Mouse (Mus musculus) hindbrain, embryonic 11.5 days (tissue): Measurements from ENCODE around the gene Dcaf1. TPM values are rescaled to one million over a fixed set of nuclear protein-coding genes. Genes with fewer than 3 reads are reported as not detected.
A peak's percentile ranks its signal among the peaks of the same experiment; 100 is the strongest.

Experiments used
- ATAC-seq: fragments of 200-750 bp; cut with Nextera tagmentation; 2 replicates; pipeline ENCODE4 v1.8.0; 2017; ENCODE audit warnings: mild to moderate bottlenecking, moderate TSS enrichment, moderate library complexity; ENCODE audit not compliant: low FRiP score
- DNase-seq: peaks from one replicate; pipeline ENCODE4 v3.0.0-alpha.2; 2015; ENCODE audit warnings: low spot score
- H3K27ac ChIP-seq: fragments of 300-500 bp; sonication (generic); 2 replicates; pipeline ENCODE4 v1.5.1; 2014; ENCODE audit warnings: mild to moderate bottlenecking, low read depth, low read length
- H3K27me3 ChIP-seq: fragments of 300-500 bp; sonication (generic); 2 replicates; pipeline ENCODE4 v1.6.1; 2014; ENCODE audit warnings: mild to moderate bottlenecking, low read length, moderate library complexity, mixed read lengths; ENCODE audit not compliant: control insufficient read depth, insufficient read depth
- H3K36me3 ChIP-seq: fragments of 300-500 bp; sonication (generic); 2 replicates; pipeline ENCODE4 v1.6.1; 2014; ENCODE audit warnings: mild to moderate bottlenecking, low read length, moderate library complexity, mixed read lengths; ENCODE audit not compliant: control insufficient read depth, insufficient read depth
- H3K4me1 ChIP-seq: fragments of 300-500 bp; sonication (generic); replicated peaks from 2 replicates; pipeline ENCODE4 v1.6.1; 2014; ENCODE audit warnings: low read length, mixed read lengths; ENCODE audit not compliant: control insufficient read depth, insufficient read depth
- H3K4me2 ChIP-seq: fragments of 300-500 bp; sonication (generic); replicated peaks from 2 replicates; pipeline ENCODE4 v1.6.1; 2014; ENCODE audit warnings: mild to moderate bottlenecking, low read depth, low read length
- H3K4me3 ChIP-seq: fragments of 300-500 bp; sonication (generic); 2 replicates; pipeline ENCODE4 v1.5.1; 2014; ENCODE audit warnings: low read depth, low read length
- H3K9ac ChIP-seq: fragments of 300-500 bp; sonication (generic); 2 replicates; pipeline ENCODE4 v1.6.1; 2014; ENCODE audit warnings: low read depth, low read length
- H3K9me3 ChIP-seq: fragments of 300-500 bp; sonication (generic); 2 replicates; pipeline ENCODE4 v1.6.1; 2016; ENCODE audit warnings: low read length; ENCODE audit not compliant: control insufficient read depth
- WGBS: fragments of 180-500 bp; shearing (Covaris S2); extraction: QIAGEN DNeasy Blood & Tissue Kit; methylation state at CpG from one replicate; pipeline ENCODE4 v1.1.7; 2014; 5-methylcytosine and 5-hydroxymethylcytosine counted together
- polyA plus RNA-seq: library from polyadenylated mRNA; unstranded; fragments of >200 nt; fragmentation: Nextera tagmentation; extraction: Ambion mirVana; gene quantifications from 2 replicates; pipeline ENCODE4 v1.2.1, GENCODE M21; 2014

Gene Dcaf1
- polyA plus RNA-seq, result 30.4 and 32.1 TPM in 2 replicates

- H3K27me3 ChIP-seq, result no peaks in the 10 kb centered on the region
- peak within 1 kb of the TSS; percentile 79 for H3K4me2 ChIP-seq
- peak within 1 kb of the TSS; percentile 95 for H3K4me3 ChIP-seq
- H3K9me3 ChIP-seq, result no peaks in the 10 kb centered on the region
- ATAC-seq (peak; percentile 98), DNase-seq (peak; percentile 99)
- H3K9ac ChIP-seq, result peak within 1 kb of the TSS; percentile 87
- no peaks in the 10 kb centered on the region for H3K4me1 ChIP-seq
- WGBS, result under 1% methylated on average over 52 of the region's 71 CpGs
- peak within 1 kb of the TSS; percentile 89 for H3K27ac ChIP-seq
- H3K36me3 ChIP-seq, result no peaks in the 10 kb centered on the region
These were observed at the start of gene Dcaf1 for GRCm38 (mm10) chr9:106821618-106822380. Dcaf1 (plus strand) TSS chr9:106821874.

GRCm38 (mm10) chr9:106776116-106776515 lies 45.6 kb upstream of the Dcaf1 start:
- WGBS, result 81% methylated on average over 1 of the region's 1 CpGs
- ATAC-seq, result no peak

GRCm38 (mm10) chr9:106777423-106777822 lies 44.3 kb upstream of the Dcaf1 start:
- no peaks in the 10 kb centered on the region for H3K36me3 ChIP-seq
- no peak overlapping the region for H3K4me2 ChIP-seq
- no peak for ATAC-seq
- no peaks in the 10 kb centered on the region for H3K4me1 ChIP-seq
- no peak for DNase-seq
- no peak overlapping the region for H3K4me3 ChIP-seq
- WGBS, result 93% methylated on average over 3 of the region's 3 CpGs
- no peaks in the 10 kb centered on the region for H3K27me3 ChIP-seq
- H3K27ac ChIP-seq, result no peak overlapping the region
- H3K9me3 ChIP-seq, result no peaks in the 10 kb centered on the region
- H3K9ac ChIP-seq, result no peak overlapping the region

More at GRCm38 (mm10) chr9:106776116-106776515, 45.6 kb upstream of the Dcaf1 start:
- no peaks in the 10 kb centered on the region for H3K4me1 ChIP-seq
- H3K9ac ChIP-seq, result no peak overlapping the region
- H3K4me3 ChIP-seq, result no peak overlapping the region
- H3K36me3 ChIP-seq, result no peaks in the 10 kb centered on the region
- no peak overlapping the region for H3K27ac ChIP-seq
- H3K4me2 ChIP-seq, result no peak overlapping the region
- H3K9me3 ChIP-seq, result no peaks in the 10 kb centered on the region
- no peak for DNase-seq
- H3K27me3 ChIP-seq, result no peaks in the 10 kb centered on the region

- ATAC-seq, result no peak
- no peaks in the 10 kb centered on the region for H3K9me3 ChIP-seq
- WGBS, result 87% methylated on average over 4 of the region's 4 CpGs
- H3K4me1 ChIP-seq, result no peaks in the 10 kb centered on the region
- H3K4me3 ChIP-seq, result no peak overlapping the region
- H3K9ac ChIP-seq, result no peak overlapping the region
- H3K36me3 ChIP-seq, result no peaks in the 10 kb centered on the region
- H3K27ac ChIP-seq, result no peak overlapping the region
- DNase-seq, result no peak
- no peaks in the 10 kb centered on the region for H3K27me3 ChIP-seq
- no peak overlapping the region for H3K4me2 ChIP-seq
These were observed 43.4 kb upstream of the Dcaf1 start for GRCm38 (mm10) chr9:106778319-106778718.

GRCm38 (mm10) chr9:106780086-106780485 lies 41.6 kb upstream of the Dcaf1 start:
- 91% methylated on average over 3 of the region's 3 CpGs for WGBS
- DNase-seq (no peak), ATAC-seq (no peak)
- Histone ChIP-seq H3K9me3 (no peaks in the 10 kb centered on the region), H3K4me2 (no peak overlapping the region), H3K27ac (no peak overlapping the region), H3K36me3 (no peaks in the 10 kb centered on the region), H3K9ac (no peak overlapping the region), H3K4me3 (no peak overlapping the region), H3K27me3 (no peaks in the 10 kb centered on the region), H3K4me1 (no peaks in the 10 kb centered on the region)

GRCm38 (mm10) chr9:106783554-106783953 lies 38.1 kb upstream of the Dcaf1 start:
- no peaks in the 10 kb centered on the region for H3K27me3 ChIP-seq
- H3K27ac ChIP-seq, result no peak overlapping the region
- no peak overlapping the region for H3K4me2 ChIP-seq
- H3K36me3 ChIP-seq, result no peaks in the 10 kb centered on the region
- H3K4me3 ChIP-seq, result no peak overlapping the region
- ATAC-seq (no peak), DNase-seq (no peak)
- H3K9ac ChIP-seq, result no peak overlapping the region
- no peaks in the 10 kb centered on the region for H3K9me3 ChIP-seq
- H3K4me1 ChIP-seq, result no peaks in the 10 kb centered on the region
- 90% methylated on average over 2 of the region's 2 CpGs for WGBS

GRCm38 (mm10) chr9:106785206-106785605 lies 36.5 kb upstream of the Dcaf1 start:
- no peaks in the 10 kb centered on the region for H3K27me3 ChIP-seq
- ATAC-seq, result no peak
- H3K9ac ChIP-seq, result no peak overlapping the region
- WGBS, result 84% methylated on average over 3 of the region's 3 CpGs
- no peaks in the 10 kb centered on the region for H3K4me1 ChIP-seq
- H3K27ac ChIP-seq, result no peak overlapping the region
- H3K9me3 ChIP-seq, result no peaks in the 10 kb centered on the region
- no peak overlapping the region for H3K4me3 ChIP-seq
- no peak overlapping the region for H3K4me2 ChIP-seq
- no peak for DNase-seq
- no peaks in the 10 kb centered on the region for H3K36me3 ChIP-seq

- Histone ChIP-seq H3K4me3 (peak overlapping the region; percentile 98), H3K27ac (peak overlapping the region; percentile 79), H3K9me3 (no peaks in the 10 kb centered on the region), H3K27me3 (no peaks in the 10 kb centered on the region), H3K9ac (peak overlapping the region; percentile 99), H3K4me2 (peak overlapping the region; percentile 89), H3K4me1 (no peaks in the 10 kb centered on the region), H3K36me3 (no peaks in the 10 kb centered on the region)
- 8% methylated on average over 23 of the region's 23 CpGs for WGBS
- ATAC-seq, result peak; percentile 39; the same call in 1 of the 2 replicates
- DNase-seq, result no peak
These were observed 33.5 kb upstream of the Dcaf1 start for GRCm38 (mm10) chr9:106787979-106788811.
